Mouse (Mus musculus) lung, postnatal 0 days (tissue): ENCODE measurements around the gene Igfbp6. TPM values are rescaled to one million over a fixed set of nuclear protein-coding genes. Genes with fewer than 3 reads are reported as not detected.

Experiments
- ATAC-seq: fragments of 200-750 bp; cut with Nextera tagmentation; 2 replicates; pipeline ENCODE4 v1.8.0; 2017; ENCODE audit warnings: moderate library complexity
- DNase-seq: peaks from one replicate; pipeline ENCODE4 v3.0.0-alpha.2; 2016; ENCODE audit warnings: low spot score
- H3K27ac ChIP-seq: fragments of 300-500 bp; sonication (generic); 2 replicates; pipeline ENCODE4 v1.5.1; 2014; ENCODE audit warnings: antibody characterized with exemption, mild to moderate bottlenecking, low read length, mixed read lengths
- H3K27me3 ChIP-seq: fragments of 300-500 bp; sonication (generic); replicated peaks from 2 replicates; pipeline ENCODE4 v1.6.1; 2014; ENCODE audit warnings: low read length, mixed read lengths; ENCODE audit not compliant: insufficient read depth
- H3K36me3 ChIP-seq: fragments of 300-500 bp; sonication (generic); 2 replicates; pipeline ENCODE4 v1.6.1; 2014; ENCODE audit warnings: low read length, mixed read lengths; ENCODE audit not compliant: insufficient read depth
- H3K4me1 ChIP-seq: fragments of 300-500 bp; sonication (generic); 2 replicates; pipeline ENCODE4 v1.6.1; 2014; ENCODE audit warnings: antibody characterized with exemption, low read depth, low read length, mixed read lengths; ENCODE audit not compliant: insufficient read depth
- H3K4me2 ChIP-seq: fragments of 300-500 bp; sonication (generic); replicated peaks from 2 replicates; pipeline ENCODE4 v1.6.1; 2014; ENCODE audit warnings: low read depth, mild to moderate bottlenecking, low read length, moderate library complexity, mixed read lengths
- H3K4me3 ChIP-seq: fragments of 300-500 bp; sonication (generic); 2 replicates; pipeline ENCODE4 v1.5.1; 2014; ENCODE audit warnings: low read depth, low read length
- H3K9ac ChIP-seq: fragments of 300-500 bp; sonication (generic); replicated peaks from 2 replicates; pipeline ENCODE4 v1.6.1; 2014; ENCODE audit warnings: low read depth, mild to moderate bottlenecking
- H3K9me3 ChIP-seq: fragments of 300-500 bp; sonication (generic); 2 replicates; pipeline ENCODE4 v1.6.1; 2016; ENCODE audit warnings: low read length, mixed read lengths
- CTCF ChIP-seq: IDR thresholded peaks from 2 replicates; pipeline ENCODE4 v1.5.1; 2016; ENCODE audit warnings: antibody characterized with exemption, mild to moderate bottlenecking
- EP300 ChIP-seq: IDR thresholded peaks from 2 replicates; pipeline ENCODE4 v1.6.1; 2016; ENCODE audit warnings: antibody characterized with exemption, mild to moderate bottlenecking, control low read depth
- WGBS: fragments of 180-500 bp; shearing (Covaris S2); extraction: QIAGEN DNeasy Blood & Tissue Kit; methylation state at CpG from one replicate; pipeline ENCODE4 v1.1.7; 2014; 5-methylcytosine and 5-hydroxymethylcytosine counted together
- polyA plus RNA-seq: library from polyadenylated mRNA; unstranded; fragments of >200 nt; fragmentation: Nextera tagmentation; extraction: Ambion mirVana; gene quantifications from 2 replicates; pipeline ENCODE4 v1.2.1, GENCODE M21; 2015

Gene Igfbp6
- 109 and 123 TPM in 2 replicates for polyA plus RNA-seq

DNA sequence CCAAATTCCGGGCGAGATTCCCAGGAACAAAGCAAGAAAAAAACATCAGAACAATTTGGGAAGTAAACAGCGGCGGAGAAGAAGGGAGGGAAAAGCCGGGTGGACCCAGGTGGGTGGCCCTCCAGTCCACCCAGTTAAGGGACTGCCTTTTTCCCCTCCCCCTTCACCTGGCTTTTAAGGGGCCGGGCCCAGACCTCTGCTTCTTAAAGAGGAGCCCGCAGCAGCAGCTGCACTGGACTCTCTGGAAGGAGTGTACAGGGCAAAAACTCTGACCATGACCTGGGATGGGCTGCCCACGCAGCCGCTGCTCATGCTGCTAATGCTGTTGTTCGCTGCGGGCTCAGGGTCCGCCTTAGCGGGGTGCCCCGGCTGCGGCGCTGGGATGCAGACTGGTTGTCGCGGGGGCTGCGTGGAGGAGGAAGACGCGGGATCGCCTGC lies at the start of gene Igfbp6:
Gene Igfbp6 (plus strand): TSS at position 89 of the 438 bp plus-strand sequence.
- H3K4me3 ChIP-seq: peak within 1 kb of the TSS; percentile 40
- DNase-seq (peak; percentile 59), ATAC-seq (peak; percentile 42)
- TF ChIP-seq CTCF (no peak), EP300 (no peak)
- no peaks in the 10 kb centered on the region for H3K9me3 ChIP-seq
- no peaks in the 10 kb centered on the region; the same call in 1 of the 2 replicates for H3K27me3 ChIP-seq
- H3K9ac ChIP-seq: peak within 1 kb of the TSS; percentile 55
- peaks cover 7% of the 10 kb centered on the region; the same call in 1 of the 2 replicates for H3K4me1 ChIP-seq
- H3K27ac ChIP-seq: peak within 1 kb of the TSS; percentile 79
- WGBS: 10% methylated on average over 22 of the region's 22 CpGs
- H3K36me3 ChIP-seq: no peaks in the 10 kb centered on the region
- peak within 1 kb of the TSS; percentile 59 for H3K4me2 ChIP-seq

DNA sequence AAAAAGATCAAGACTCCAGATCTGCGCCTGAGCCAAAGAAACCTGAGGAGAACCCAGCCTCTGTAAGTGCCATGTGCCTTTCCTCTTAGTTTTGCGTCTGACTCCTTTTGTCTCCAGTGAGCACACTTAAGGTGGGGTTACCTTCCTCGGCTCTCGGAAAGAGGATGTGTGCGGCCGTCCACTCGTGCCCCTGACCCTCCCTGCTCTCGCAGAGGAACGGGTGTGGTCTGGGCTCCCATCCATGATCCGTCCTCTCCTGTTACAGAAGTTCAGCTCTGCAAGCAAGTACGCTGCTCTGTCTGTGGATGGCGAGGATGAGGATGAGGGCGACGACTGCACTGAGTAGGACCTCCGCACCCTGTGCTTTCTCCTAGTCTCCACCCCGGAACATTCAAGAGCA lies 49.2 kb upstream of the Igfbp6 start:
- 65% methylated on average over 16 of the region's 16 CpGs for WGBS
- peaks cover 45% of the 10 kb centered on the region; the same call in 1 of the 2 replicates for H3K36me3 ChIP-seq
- no peak overlapping the region for H3K4me3 ChIP-seq
- DNase-seq: no peak
- H3K9me3 ChIP-seq: no peaks in the 10 kb centered on the region
- H3K27ac ChIP-seq: no peak overlapping the region
- no peak for TF ChIP-seq EP300
- no peak for TF ChIP-seq CTCF
- no peak overlapping the region for H3K9ac ChIP-seq
- peaks cover 19% of the 10 kb centered on the region for H3K4me1 ChIP-seq
- no peaks in the 10 kb centered on the region for H3K27me3 ChIP-seq
- ATAC-seq: no peak
- H3K4me2 ChIP-seq: no peak overlapping the region

DNA sequence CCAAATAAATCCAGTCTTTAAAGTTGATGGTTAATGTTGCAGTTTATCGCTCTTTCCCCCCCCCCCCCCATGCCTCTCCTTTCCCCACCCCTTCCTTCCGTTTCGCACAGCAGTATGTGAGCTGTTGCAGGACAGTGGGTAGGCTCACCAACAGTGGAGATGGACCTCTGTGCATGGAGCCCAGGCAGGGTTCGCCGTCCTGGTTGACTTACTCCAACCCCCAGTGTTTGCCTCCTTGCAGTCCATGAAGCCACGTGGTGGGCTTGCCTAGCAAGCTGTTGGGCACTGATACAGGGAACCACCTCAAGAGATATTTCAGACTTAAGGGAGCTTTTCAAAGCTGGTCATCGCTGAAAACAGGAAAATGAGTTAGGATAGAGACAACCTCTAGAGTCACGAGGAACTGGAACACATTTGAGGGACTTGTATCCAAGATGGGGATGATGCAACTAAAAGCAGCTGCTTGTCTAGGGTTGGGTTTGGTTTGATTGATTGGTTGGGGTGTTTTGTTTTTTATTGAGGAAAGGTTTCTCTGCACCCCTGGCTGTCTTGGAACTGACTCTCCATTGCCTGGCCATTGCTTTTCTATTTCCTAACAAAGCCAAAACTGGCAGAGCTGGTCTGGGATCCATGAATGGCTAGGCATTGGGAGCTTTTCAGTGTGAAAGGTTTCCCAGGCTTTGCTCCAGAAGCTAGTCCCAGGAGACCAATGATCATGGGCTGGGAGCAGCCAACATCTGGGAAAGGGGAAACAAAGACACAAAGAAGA lies 46.8 kb upstream of the Igfbp6 start:
- 67% methylated on average over 8 of the region's 8 CpGs for WGBS
- no peak for ATAC-seq
- Histone ChIP-seq H3K27ac (peak overlapping the region; percentile 21), H3K4me2 (no peak overlapping the region), H3K27me3 (no peaks in the 10 kb centered on the region), H3K9ac (no peak overlapping the region), H3K36me3 (peaks cover 30% of the 10 kb centered on the region; the same call in 1 of the 2 replicates), H3K4me3 (no peak overlapping the region), H3K4me1 (peaks cover 26% of the 10 kb centered on the region), H3K9me3 (no peaks in the 10 kb centered on the region)
- TF ChIP-seq CTCF (no peak), EP300 (no peak)
- no peak for DNase-seq

DNA sequence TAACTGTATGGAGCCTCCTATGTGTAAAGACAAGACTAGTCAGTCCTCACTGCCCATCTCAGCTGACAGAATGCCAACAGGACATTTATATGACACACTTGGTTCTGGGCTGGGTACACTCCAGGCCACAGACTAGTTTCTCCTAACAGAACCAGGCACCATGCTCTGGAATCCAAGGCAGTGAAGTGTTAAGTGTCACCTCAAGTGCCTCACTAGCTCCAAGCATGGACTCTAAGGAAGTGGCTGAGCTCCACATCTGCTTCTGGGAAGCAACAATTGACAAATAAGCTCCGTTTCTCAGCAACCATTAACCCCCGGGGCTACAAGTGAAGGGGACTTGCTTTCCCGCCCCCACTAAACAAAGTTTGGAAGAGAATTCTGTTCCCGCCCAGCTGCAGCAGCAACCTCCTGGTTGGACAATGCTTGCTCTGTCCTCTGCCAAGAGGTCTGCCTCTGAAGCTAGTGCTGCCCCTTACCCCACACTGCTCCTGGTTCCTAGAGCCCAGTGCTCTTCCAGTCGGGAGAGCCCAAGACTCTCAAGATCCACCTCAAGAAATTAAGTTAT lies 46.1 kb upstream of the Igfbp6 start:
- Histone ChIP-seq H3K4me1 (peaks cover 26% of the 10 kb centered on the region), H3K4me2 (no peak overlapping the region), H3K27ac (peak overlapping the region; percentile 21; the same call in 1 of the 2 replicates), H3K9ac (no peak overlapping the region), H3K4me3 (no peak overlapping the region), H3K9me3 (no peaks in the 10 kb centered on the region), H3K27me3 (no peaks in the 10 kb centered on the region), H3K36me3 (peaks cover 25% of the 10 kb centered on the region; the same call in 1 of the 2 replicates)
- no peak for TF ChIP-seq CTCF
- no peak for TF ChIP-seq EP300
- WGBS: 30% methylated on average over 5 of the region's 5 CpGs
- peak; percentile 60 for DNase-seq
- ATAC-seq: no peak

DNA sequence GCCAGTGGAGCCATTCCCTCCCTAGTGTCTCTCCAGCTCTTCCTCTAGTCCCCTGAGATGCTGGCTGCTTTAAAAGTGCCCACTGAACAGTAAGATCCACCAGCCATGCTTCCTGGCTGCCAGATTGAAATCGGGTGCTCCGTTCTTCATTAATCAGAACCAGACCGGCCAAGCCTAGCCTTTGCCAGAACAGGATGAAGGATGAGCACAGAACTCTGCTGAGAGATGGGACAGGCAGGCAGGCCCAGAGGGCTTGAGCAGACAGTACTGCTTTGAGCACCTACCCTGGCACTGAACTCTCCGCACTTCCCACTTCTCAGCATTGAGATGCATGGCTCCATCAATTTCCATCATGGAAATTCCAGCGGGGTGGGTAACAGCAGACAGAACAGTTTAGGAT lies 44.9 kb upstream of the Igfbp6 start:
- WGBS: 49% methylated on average over 5 of the region's 5 CpGs
- Histone ChIP-seq H3K4me1 (peaks cover 26% of the 10 kb centered on the region), H3K9ac (no peak overlapping the region), H3K27ac (0 out of 2 replicates have a peak overlapping the region, but pooled peaks have one; percentile 100), H3K27me3 (no peaks in the 10 kb centered on the region), H3K36me3 (peaks cover 13% of the 10 kb centered on the region; the same call in 1 of the 2 replicates), H3K4me2 (peak overlapping the region; percentile 87), H3K9me3 (no peaks in the 10 kb centered on the region), H3K4me3 (no peak overlapping the region)
- TF ChIP-seq CTCF (no peak), EP300 (no peak)
- no peak for ATAC-seq
- peak; percentile 35 for DNase-seq

DNA sequence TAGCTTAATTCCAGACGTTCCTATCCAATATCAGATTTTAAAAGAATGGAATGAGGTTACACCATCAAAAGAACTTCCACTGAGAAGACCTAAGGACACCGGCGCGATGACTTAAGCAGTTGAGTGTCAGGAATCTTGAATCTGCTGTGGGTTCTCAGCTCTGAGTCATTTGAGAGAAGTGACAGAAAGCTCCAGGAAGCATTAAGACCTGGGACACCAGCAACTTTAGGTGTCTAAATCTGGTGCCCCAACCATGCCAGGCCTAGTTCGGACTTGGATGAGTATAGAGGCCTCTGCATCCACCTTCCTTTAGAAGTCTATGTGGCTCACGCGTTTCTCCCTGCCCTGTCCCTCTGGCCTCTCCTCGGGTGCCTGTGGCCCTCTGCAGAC lies 44.4 kb upstream of the Igfbp6 start:
- peaks cover 30% of the 10 kb centered on the region for H3K4me1 ChIP-seq
- TF ChIP-seq CTCF (no peak), EP300 (no peak)
- H3K9me3 ChIP-seq: no peaks in the 10 kb centered on the region
- H3K27me3 ChIP-seq: no peaks in the 10 kb centered on the region
- H3K4me3 ChIP-seq: peak overlapping the region; percentile 48
- peaks cover 8% of the 10 kb centered on the region; the same call in 1 of the 2 replicates for H3K36me3 ChIP-seq
- H3K27ac ChIP-seq: peak overlapping the region; percentile 100
- ATAC-seq: no peak
- DNase-seq: peak; percentile 51
- H3K4me2 ChIP-seq: peak overlapping the region; percentile 87
- H3K9ac ChIP-seq: peak overlapping the region; percentile 59
- 18% methylated on average over 8 of the region's 8 CpGs for WGBS
